Mouse (Mus musculus) CH12.LX (cell line): ENCODE data around the gene Rbks. TPM values are rescaled to one million over a fixed set of nuclear protein-coding genes. Genes with fewer than 3 reads are reported as not detected.

Source experiments
- DNase-seq: peaks from one replicate; pipeline ENCODE4 v3.0.0-alpha.2; 2013; ENCODE audit errors: extremely low read depth
- H3K27ac ChIP-seq: 2 replicates; pipeline ENCODE4 v1.5.1; 2012; ENCODE audit warnings: low read depth, mild to moderate bottlenecking, control low read depth, moderate library complexity; ENCODE audit not compliant: insufficient read depth
- H3K27me3 ChIP-seq: replicated peaks from 2 replicates; pipeline ENCODE3; 2012; ENCODE audit warnings: inconsistent platforms
- H3K36me3 ChIP-seq, 2 experiments: replicated peaks in 1 of 2; 2 replicates each; pipeline versions ENCODE3 to v1.6.1; 2012; ENCODE audit warnings: inconsistent platforms in 1 of 2, low read length in 1 of 2, mild to moderate bottlenecking in 1 of 2, mixed read lengths in 1 of 2, moderate library complexity in 1 of 2; ENCODE audit not compliant: control insufficient read depth in 1 of 2, insufficient read depth in 1 of 2
- H3K4me1 ChIP-seq, 2 experiments: 2 replicates each; pipeline ENCODE4 v1.6.1; 2012; ENCODE audit warnings: inconsistent platforms in 1 of 2, moderate library complexity in 1 of 2; ENCODE audit not compliant: insufficient read depth in 2 of 2, control insufficient read depth in 1 of 2
- H3K4me2 ChIP-seq: 2 replicates; pipeline ENCODE4 v1.6.1; 2012; ENCODE audit warnings: low read depth, mild to moderate bottlenecking, control low read depth; ENCODE audit not compliant: poor library complexity, insufficient read depth, severe bottlenecking
- H3K4me3 ChIP-seq, 3 experiments: fragments of 150-350 bp in 1 of 3; sonication (generic) in 1 of 3; replicated peaks in 1 of 3; 2 replicates each; pipeline versions ENCODE3 to v1.5.1; 2011 to 2012; ENCODE audit warnings: low read depth in 2 of 3, low read length in 2 of 3, mild to moderate bottlenecking in 2 of 3, moderate library complexity in 2 of 3, control low read depth in 1 of 3, improper control_type of control experiment in 1 of 3, inconsistent platforms in 1 of 3, mixed read lengths in 1 of 3; ENCODE audit not compliant: poor library complexity in 1 of 3
- H3K79me2 ChIP-seq: replicated peaks from 2 replicates; pipeline ENCODE4 v1.6.1; 2012; ENCODE audit warnings: mild to moderate bottlenecking, moderate library complexity; ENCODE audit not compliant: control insufficient read depth, poor library complexity, insufficient read depth, severe bottlenecking; ENCODE audit errors: extremely low read depth
- H3K9ac ChIP-seq: 2 replicates; pipeline ENCODE4 v1.6.1; 2012; ENCODE audit warnings: low read depth, mild to moderate bottlenecking, control low read depth, moderate library complexity; ENCODE audit not compliant: insufficient read depth
- H3K9me3 ChIP-seq: replicated peaks from 2 replicates; pipeline ENCODE3; 2012; ENCODE audit warnings: low read length, inconsistent platforms, mixed read lengths
- CTCF ChIP-seq, 2 experiments: IDR thresholded peaks in 1 of 2; conservative IDR thresholded peaks in 1 of 2; 2 replicates each; pipeline ENCODE4 v1.5.1; 2011 to 2012; ENCODE audit warnings: low read depth in 2 of 2, low read length in 2 of 2, improper control_type of control experiment in 1 of 2, inconsistent platforms in 1 of 2, mild to moderate bottlenecking in 1 of 2, moderate library complexity in 1 of 2
- E2F4 ChIP-seq: IDR thresholded peaks from 2 replicates; pipeline ENCODE4 v1.6.1; 2011; ENCODE audit warnings: low read depth, low read length, improper control_type of control experiment; ENCODE audit not compliant: insufficient replicate concordance
- EP300 ChIP-seq: IDR thresholded peaks from 2 replicates; pipeline ENCODE4 v1.6.1; 2011; ENCODE audit warnings: low read length, improper control_type of control experiment
- ETS1 ChIP-seq: conservative IDR thresholded peaks from 2 replicates; pipeline ENCODE4 v1.6.1; 2012; ENCODE audit warnings: low read depth, mild to moderate bottlenecking, inconsistent platforms, low read length, improper control_type of control experiment, moderate library complexity
- GABPA ChIP-seq: IDR thresholded peaks from 2 replicates; pipeline ENCODE4 v1.6.1; 2012; ENCODE audit warnings: low read depth, low read length, improper control_type of control experiment, inconsistent platforms; ENCODE audit not compliant: insufficient replicate concordance
- IRF4 ChIP-seq: IDR thresholded peaks from 2 replicates; pipeline ENCODE4 v1.6.1; 2014; ENCODE audit warnings: low read depth, mild to moderate bottlenecking, inconsistent platforms, low read length, improper control_type of control experiment
- JUN ChIP-seq: IDR thresholded peaks from 2 replicates; pipeline ENCODE4 v1.6.1; 2011; ENCODE audit warnings: low read depth, mild to moderate bottlenecking, low read length, improper control_type of control experiment, moderate library complexity; ENCODE audit not compliant: insufficient read depth
- KAT2A ChIP-seq: IDR thresholded peaks from 2 replicates; pipeline ENCODE4 v1.6.1; 2012; ENCODE audit warnings: low read length, improper control_type of control experiment, inconsistent platforms; ENCODE audit not compliant: insufficient replicate concordance
- MAFK ChIP-seq: IDR thresholded peaks from 2 replicates; pipeline ENCODE4 v1.6.1; 2011; ENCODE audit warnings: low read length, improper control_type of control experiment; ENCODE audit not compliant: insufficient replicate concordance
- MAZ ChIP-seq: IDR thresholded peaks from 2 replicates; pipeline ENCODE4 v1.6.1; 2012; ENCODE audit warnings: low read depth, mild to moderate bottlenecking, inconsistent platforms, low read length, improper control_type of control experiment, moderate library complexity
- MEF2A ChIP-seq: IDR thresholded peaks from 2 replicates; pipeline ENCODE4 v1.6.1; 2014; ENCODE audit warnings: low read depth, mild to moderate bottlenecking, inconsistent platforms, low read length, improper control_type of control experiment, borderline replicate concordance
- MXI1 ChIP-seq: IDR thresholded peaks from 2 replicates; pipeline ENCODE4 v1.6.1; 2011; ENCODE audit warnings: mild to moderate bottlenecking, low read depth, low read length, improper control_type of control experiment
- MYC ChIP-seq: IDR thresholded peaks from 2 replicates; pipeline ENCODE4 v1.6.1; 2011; ENCODE audit warnings: low read depth, mild to moderate bottlenecking, improper control_type of control experiment, low read length
- NELFE ChIP-seq: IDR thresholded peaks from 2 replicates; pipeline ENCODE4 v1.6.1; 2011; ENCODE audit warnings: low read depth, low read length, improper control_type of control experiment
- POLR2AphosphoS2 ChIP-seq: IDR thresholded peaks from 2 replicates; pipeline ENCODE4 v1.6.1; 2011; ENCODE audit warnings: low read depth, low read length, improper control_type of control experiment
- RAD21 ChIP-seq: IDR thresholded peaks from 2 replicates; pipeline ENCODE4 v1.6.1; 2011; ENCODE audit warnings: low read depth, mild to moderate bottlenecking, low read length, improper control_type of control experiment, moderate library complexity
- RCOR1 ChIP-seq: conservative IDR thresholded peaks from 2 replicates; pipeline ENCODE4 v1.6.1; 2012; ENCODE audit warnings: low read depth, mild to moderate bottlenecking, inconsistent platforms, low read length, improper control_type of control experiment
- SMC3 ChIP-seq: IDR thresholded peaks from 2 replicates; pipeline ENCODE4 v1.6.1; 2011; ENCODE audit warnings: low read depth, low read length, improper control_type of control experiment
- TBP ChIP-seq: conservative IDR thresholded peaks from 2 replicates; pipeline ENCODE4 v1.6.1; 2011; ENCODE audit warnings: low read depth, low read length, improper control_type of control experiment
- USF1 ChIP-seq: IDR thresholded peaks from 2 replicates; pipeline ENCODE4 v1.6.1; 2014; ENCODE audit warnings: low read depth, mild to moderate bottlenecking, inconsistent platforms, low read length, improper control_type of control experiment
- ZC3H11A ChIP-seq: IDR thresholded peaks from 2 replicates; pipeline ENCODE4 v1.6.1; 2012; ENCODE audit warnings: low read depth, mild to moderate bottlenecking, inconsistent platforms, low read length, improper control_type of control experiment
- ZKSCAN1 ChIP-seq: IDR thresholded peaks from 2 replicates; pipeline ENCODE4 v1.6.1; 2012; ENCODE audit warnings: low read depth, inconsistent platforms, low read length, improper control_type of control experiment, borderline replicate concordance
- dilution Hi-C: fragments of 300-500 bp; cut with MboI; formaldehyde crosslinking; loops from 2 replicates; pipeline ENCODE4 v1.14.3; 2020; ENCODE audit warnings: low sequenced_read_pairs; ENCODE audit not compliant: extremely low pct_unique_long_range_greater_than_20kb, extremely low pct_ligation_motif_present
- in situ Hi-C: fragments of 300-500 bp; cut with MboI; formaldehyde crosslinking; loops from 3 replicates; pipeline ENCODE4 v1.14.3; 2019; ENCODE audit warnings: low sequenced_read_pairs, low pct_ligation_motif_present, low pct_unique_long_range_greater_than_20kb, mixed read lengths
- polyA plus RNA-seq: library from polyadenylated mRNA; unstranded; fragments of >175 nt; gene quantifications from 2 replicates; pipeline ENCODE4 v1.2.1, GENCODE M21; 2012; ENCODE audit warnings: low read depth; ENCODE audit not compliant: insufficient read length
- total RNA-seq, 2 experiments: library from RNA; depleted of rRNA; stranded (reverse); fragments of 300-350 nt in 1 of 2; fragments of >200 nt in 1 of 2; gene quantifications; 2 replicates each; pipeline ENCODE4 v1.2.3; 2012 to 2014

Gene Rbks
- total and polyA plus RNA-seq, 3 experiments: 3.6 to 9.2 (median 6.8) TPM

GRCm38 (mm10) chr5:31732644-31733338 lies 35.4 kb upstream of the Rbks start:
- Histone ChIP-seq H3K4me3 (no peak overlapping the region), H3K27me3 (no peaks in the 10 kb centered on the region), H3K9me3 (no peaks in the 10 kb centered on the region), H3K79me2 (no peaks in the 10 kb centered on the region), H3K9ac (no peak overlapping the region), H3K4me2 (no peak overlapping the region), H3K4me1 (peaks cover 0 to 13% of the 10 kb centered on the region in 2 experiments; a peak in 1 of 4 replicates), H3K27ac (no peak overlapping the region), H3K36me3 (peaks cover 0 to 22% of the 10 kb centered on the region in 2 experiments)
- TF ChIP-seq USF1: no peak
- no peak for TF ChIP-seq EP300
- no peak for TF ChIP-seq ZKSCAN1
- no peak for TF ChIP-seq RCOR1
- no peak for TF ChIP-seq ZC3H11A
- TF ChIP-seq RAD21: no peak
- no peak for TF ChIP-seq CTCF (conservative IDR thresholded peaks at IDR 0.05 in 1 of 2, IDR thresholded peaks at IDR 0.05 in 1 of 2; ENCODE audit: low read depth in 2 of 2, low read length in 2 of 2)
- TF ChIP-seq NELFE: no peak
- no peak for TF ChIP-seq E2F4
- TF ChIP-seq MXI1: no peak
- no peak for TF ChIP-seq GABPA
- no peak for TF ChIP-seq MAFK
- TF ChIP-seq JUN: no peak
- dilution Hi-C loops: no loop called here
- in situ Hi-C loops: no loop called here
- no peak for DNase-seq

DNA sequence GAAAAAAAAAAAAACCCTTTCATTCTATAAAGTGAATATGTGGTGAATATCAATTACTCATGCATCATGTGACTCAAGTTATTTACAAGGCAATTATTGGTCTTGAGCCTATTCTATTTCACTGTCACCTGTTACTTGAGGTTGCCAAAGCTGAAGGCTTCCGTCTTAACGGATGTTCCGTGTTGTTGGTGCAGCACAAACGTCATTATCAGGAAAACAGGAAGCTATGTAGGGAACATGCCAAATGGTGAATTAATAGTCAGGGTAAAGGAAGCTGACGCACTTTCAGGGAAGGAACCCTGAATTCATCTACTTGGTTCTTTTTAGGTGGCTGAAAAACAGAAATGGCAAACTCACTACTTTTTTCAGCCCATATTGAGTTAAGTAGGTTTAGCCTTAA lies 30.0 kb upstream of the Rbks start:
- H3K36me3 ChIP-seq: peaks cover 0 to 21% of the 10 kb centered on the region in 2 experiments
- H3K4me1 ChIP-seq: peaks cover 0 to 8% of the 10 kb centered on the region in 2 experiments; a peak in 1 of 4 replicates
- no peak overlapping the region for H3K4me2 ChIP-seq
- in situ Hi-C loops: no loop called here
- dilution Hi-C loops: no loop called here
- TF ChIP-seq USF1: no peak
- TF ChIP-seq ZC3H11A: no peak
- no peak for TF ChIP-seq SMC3
- no peak for TF ChIP-seq POLR2AphosphoS2
- no peak for TF ChIP-seq E2F4
- no peak for TF ChIP-seq MXI1
- no peak for TF ChIP-seq TBP
- TF ChIP-seq MAFK: no peak
- TF ChIP-seq ZKSCAN1: no peak
- TF ChIP-seq ETS1: no peak
- no peak for TF ChIP-seq NELFE
- TF ChIP-seq MEF2A: no peak
- TF ChIP-seq MYC: no peak
- no peak for TF ChIP-seq RAD21
- TF ChIP-seq MAZ: no peak
- no peak for TF ChIP-seq CTCF (conservative IDR thresholded peaks at IDR 0.05 in 1 of 2, IDR thresholded peaks at IDR 0.05 in 1 of 2; ENCODE audit: low read depth in 2 of 2, low read length in 2 of 2)
- no peak for TF ChIP-seq EP300
- no peak for TF ChIP-seq IRF4
- no peak for TF ChIP-seq KAT2A
- no peak overlapping the region for H3K9ac ChIP-seq
- H3K79me2 ChIP-seq: no peaks in the 10 kb centered on the region
- no peak for DNase-seq
- no peak overlapping the region for H3K27ac ChIP-seq
- no peaks in the 10 kb centered on the region for H3K9me3 ChIP-seq
- no peaks in the 10 kb centered on the region for H3K27me3 ChIP-seq
- no peak overlapping the region for H3K4me3 ChIP-seq
